Mouse (Mus musculus) right cerebral cortex, adult 2 months (tissue): ENCODE measurements around the gene Adam34.
"Not testable (repeated sequence)": the region's sequence is repeated elsewhere in the genome, so short reads cannot be mapped to it uniquely, and the experiment has no call there.

Experiments
- DNase-seq, 2 experiments: peaks; one replicate each; pipeline ENCODE4 v3.0.0; 2021 to 2022; ENCODE audit warnings: low spot score in 2 of 2

The Adam34 gene

DNA sequence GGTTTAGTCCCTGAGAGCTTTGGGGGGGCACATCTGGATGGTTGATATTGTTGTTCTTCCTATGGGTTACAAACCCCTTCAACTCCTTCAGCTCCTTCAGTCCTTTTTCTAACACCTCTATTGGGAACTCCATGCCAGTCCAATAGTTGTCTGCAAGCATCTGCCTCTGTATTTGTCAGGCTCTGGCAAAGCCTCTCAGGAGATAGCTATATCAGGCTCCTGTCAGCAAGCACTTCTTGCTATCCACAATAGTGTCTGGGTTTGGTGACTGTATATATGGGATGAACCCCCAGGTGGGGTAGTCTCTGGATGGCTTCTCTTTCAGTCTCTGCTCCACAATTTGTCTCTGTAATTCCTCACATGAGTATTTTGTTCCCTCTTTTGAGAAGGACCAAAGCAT, at the start of gene Adam34:
TSS of gene Adam34 (minus strand) at position 101 of the 400 bp plus-strand sequence.
- DNase-seq, result no peak

- no peak for DNase-seq
Observed at GRCm38 (mm10) chr8:43627176-43627575, 82.7 kb downstream of the Adam34 start, which contains the start of gene Gm5346. TSS of gene Gm5346 (minus strand) at chr8:43627276.

DNA sequence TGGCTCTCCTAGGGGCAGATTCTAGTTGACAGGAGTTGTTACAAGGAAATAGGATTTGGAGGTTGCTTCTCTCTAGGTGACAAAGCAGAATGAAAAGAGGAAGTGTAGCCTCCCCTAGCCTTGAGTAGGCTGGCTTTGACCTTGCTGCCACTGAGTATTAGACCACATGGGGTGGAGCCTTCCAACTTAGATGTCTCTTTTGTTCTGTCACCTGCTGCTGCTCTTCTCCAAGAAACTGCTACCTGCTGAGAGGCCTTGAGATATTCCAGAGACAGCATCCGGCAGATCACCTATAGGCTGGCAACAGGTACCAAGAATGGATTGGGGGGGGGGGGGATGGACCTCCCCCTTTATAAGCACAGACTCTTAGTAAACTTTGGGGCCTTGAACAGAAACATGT, 93.8 kb downstream of the Adam34 start:
- no peak for DNase-seq

- not testable (repeated sequence) for DNase-seq
Observed at GRCm38 (mm10) chr8:43603657-43604056, 106.2 kb downstream of the Adam34 start.

DNA sequence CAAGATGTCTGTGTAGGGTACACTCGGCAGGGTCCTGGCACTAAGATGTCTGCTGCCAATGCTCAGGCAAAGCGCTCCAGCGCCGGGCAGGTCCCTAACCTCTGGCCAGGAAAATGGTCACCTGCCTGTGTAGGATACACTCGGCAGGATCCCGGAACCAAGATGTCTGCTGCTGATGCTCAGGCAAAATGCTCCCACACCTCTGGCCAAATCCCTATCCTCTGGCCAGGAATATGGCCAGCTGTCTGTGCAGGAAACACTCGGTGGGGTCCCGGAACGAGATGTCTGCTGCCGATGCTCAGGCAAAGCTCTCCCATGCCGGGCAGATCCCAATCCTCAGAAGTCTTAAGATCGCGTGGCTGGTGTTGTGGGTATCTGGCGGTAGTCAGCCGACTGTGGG, 106.7 kb downstream of the Adam34 start:
- DNase-seq, result not testable (repeated sequence)
